Mouse (Mus musculus) bone marrow macrophage, adult 2 months (primary cell): Measurements from ENCODE around the gene Igsf6.

ENCODE experiments used
- CTCF ChIP-seq: IDR thresholded peaks from 2 replicates; pipeline ENCODE4 v1.5.1; 2012; ENCODE audit warnings: low read depth, mild to moderate bottlenecking, low read length, moderate library complexity
- POLR2A ChIP-seq: IDR thresholded peaks from 2 replicates; pipeline ENCODE4 v1.6.1; 2012; ENCODE audit warnings: mild to moderate bottlenecking, low read depth, low read length, borderline replicate concordance

DNA sequence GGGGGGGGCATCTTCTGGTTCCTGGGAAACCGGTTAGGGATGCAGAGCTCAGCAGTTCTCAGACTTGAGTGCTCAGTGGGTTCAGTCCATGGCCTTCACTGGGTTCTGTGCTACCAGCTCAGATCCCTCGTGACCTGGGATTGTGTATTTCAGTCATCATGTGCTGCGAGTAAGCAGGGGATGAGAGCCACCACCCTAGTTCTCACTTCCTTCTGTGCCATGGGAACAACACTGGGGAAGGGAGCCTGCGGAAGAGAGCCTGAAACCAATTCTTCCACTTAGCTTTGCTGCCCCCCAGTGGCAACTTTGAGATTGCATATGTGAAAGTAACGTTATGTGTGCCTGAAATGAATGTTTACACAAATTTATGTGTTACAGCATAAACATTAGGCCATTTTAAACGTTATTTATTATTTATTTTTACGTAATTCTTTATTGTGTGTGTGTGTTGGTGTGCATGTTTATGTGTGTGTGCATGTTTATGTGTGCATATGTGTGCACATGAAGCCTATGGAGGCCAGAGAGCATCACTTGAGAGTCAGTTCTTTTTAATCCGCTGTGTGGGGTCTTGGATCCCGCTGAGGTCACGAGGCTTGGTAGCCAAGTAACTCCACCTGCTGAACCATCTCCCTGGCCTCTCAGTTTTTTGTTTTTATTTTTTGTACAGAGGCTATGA, 45.9 kb upstream of the Igsf6 start:
- peak; percentile 42 for TF ChIP-seq CTCF
- no peak for TF ChIP-seq POLR2A
